Mouse (Mus musculus): ENCODE measurements around the gene Klf7.

GRCm38 (mm10) chr1:64107526-64107925 lies 14.6 kb downstream of the Klf7 start:
- TF ChIP-seq CTCF (IDR thresholded peaks at IDR 0.05; ENCODE audit: low read depth): no peak
- no peak for TF ChIP-seq EP300 (IDR thresholded peaks at IDR 0.05; ENCODE audit: low read depth)

Data from liver, embryonic 14.5 days (tissue).